8 mouse cellular contexts compared by ENCODE assay signal in genomic region chr8:92365944-92366735, GRCm38 (mm10). TPM values are rescaled to one million over a fixed set of nuclear protein-coding genes. Genes with fewer than 3 reads are reported as not detected.
DNase-seq lines count a peak whose midpoint lies in the region; ATAC-seq lines count a peak whose summit lies in the region.

No protein-coding gene starts in this region.

- H3K27me3 ChIP-seq in heart, embryonic 14.5 days (ENCODE audit: control insufficient read depth, insufficient read depth, low read length): peaks cover 73% of the 10 kb centered on the region
- peaks cover 36% of the 10 kb centered on the region for H3K27me3 ChIP-seq in hindbrain, embryonic 12.5 days
- peaks cover 28% of the 10 kb centered on the region for H3K27me3 ChIP-seq in midbrain, embryonic 15.5 days (replicated peaks)

- no peaks in the 10 kb centered on the region for H3K36me3 ChIP-seq in heart, embryonic 14.5 days (ENCODE audit: control insufficient read depth, insufficient read depth, low read length)
- H3K36me3 ChIP-seq in hindbrain, embryonic 12.5 days: no peaks in the 10 kb centered on the region
- no peaks in the 10 kb centered on the region for H3K36me3 ChIP-seq in midbrain, embryonic 15.5 days (replicated peaks)

- H3K4me2 ChIP-seq in heart, embryonic 14.5 days (ENCODE audit: low read length): peak overlapping the region; percentile 59; the same call in 1 of the 2 replicates
- peak overlapping the region; percentile 59 for H3K4me2 ChIP-seq in hindbrain, embryonic 12.5 days (replicated peaks)
- H3K4me2 ChIP-seq in midbrain, embryonic 15.5 days: peak overlapping the region; percentile 47

- no peak overlapping the region for H3K9ac ChIP-seq in heart, embryonic 14.5 days (ENCODE audit: low read length)
- peak overlapping the region; percentile 52 for H3K9ac ChIP-seq in hindbrain, embryonic 12.5 days
- H3K9ac ChIP-seq in midbrain, embryonic 15.5 days: peak overlapping the region; percentile 17; the same call in 1 of the 2 replicates

- H3K9me3 ChIP-seq in heart, embryonic 14.5 days (ENCODE audit: control insufficient read depth, low read length): no peaks in the 10 kb centered on the region
- H3K9me3 ChIP-seq in hindbrain, embryonic 12.5 days (replicated peaks): no peaks in the 10 kb centered on the region
- no peaks in the 10 kb centered on the region for H3K9me3 ChIP-seq in midbrain, embryonic 15.5 days

- WGBS in heart, embryonic 14.5 days: 23% methylated on average over 26 of the region's 26 CpGs
- WGBS in hindbrain, embryonic 12.5 days: 12% methylated on average over 26 of the region's 26 CpGs
- 15% methylated on average over 26 of the region's 26 CpGs for WGBS in midbrain, embryonic 15.5 days

- DNase-seq in heart, postnatal 4 days: no peak
- peak; percentile 57 for DNase-seq in embryo, embryonic 10 days (ENCODE audit: low spot score)
- DNase-seq in layer of hippocampus, postnatal 25 days (ENCODE audit: extremely low spot score in 1 of 2, low spot score in 1 of 2): no peak
- no peak for DNase-seq in frontal cortex, adult 2 months (ENCODE audit: extremely low spot score in 1 of 2, low spot score in 1 of 2)
- no peak for DNase-seq in cerebellum, adult 9-11 months

- 0 out of 4 replicates have a peak overlapping the region, but pooled peaks of 1 of the 2 experiments have one; percentile 11 for H3K4me3 ChIP-seq in heart, embryonic 14.5 days (ENCODE audit: control insufficient read depth in 1 of 2, insufficient read depth in 1 of 2, low read depth in 1 of 2, low read length in 2 of 2)
- H3K4me3 ChIP-seq in hindbrain, embryonic 12.5 days: peak overlapping the region; percentile 39
- H3K4me3 ChIP-seq in midbrain, embryonic 15.5 days: peak overlapping the region; percentile 33

- H3K27ac ChIP-seq in heart, embryonic 14.5 days (replicated peaks in 1 of 2; ENCODE audit: control insufficient read depth in 1 of 2, insufficient read depth in 1 of 2, low read depth in 2 of 2, low read length in 2 of 2): no peak overlapping the region
- peak overlapping the region; percentile 45 for H3K27ac ChIP-seq in hindbrain, embryonic 12.5 days
- peak overlapping the region; percentile 69 for H3K27ac ChIP-seq in midbrain, embryonic 15.5 days

- ATAC-seq in heart, embryonic 14.5 days (ENCODE audit: insufficient number of reproducible peaks, insufficient read depth, low FRiP score, low read depth): no peak
- ATAC-seq in hindbrain, embryonic 12.5 days (ENCODE audit: low FRiP score): peak; percentile 30
- no peak for ATAC-seq in midbrain, embryonic 15.5 days (replicated peaks)

- peaks cover 0 to 12% of the 10 kb centered on the region in 2 experiments for H3K4me1 ChIP-seq in heart, embryonic 14.5 days (ENCODE audit: control insufficient read depth in 2 of 2, insufficient read depth in 2 of 2, low read length in 2 of 2)
- peaks cover 47% of the 10 kb centered on the region for H3K4me1 ChIP-seq in hindbrain, embryonic 12.5 days
- H3K4me1 ChIP-seq in midbrain, embryonic 15.5 days: peaks cover 40% of the 10 kb centered on the region

RNA-seq across cellular contexts. Expression of gene Irx5, which starts 8.7 kb away (rescaled TPM):
- polyA plus RNA-seq in heart, embryonic 14.5 days (2014; fragmentation: Nextera tagmentation; extraction: Ambion mirVana): 10.4 and 11.5 TPM in 2 replicates
- 10 to 100 TPM; 12.0 to 12.7 TPM for total RNA-seq in heart, postnatal 4 days (2021)
- 41.5 and 43.3 TPM in 2 replicates for polyA plus RNA-seq in hindbrain, embryonic 12.5 days (2016; fragmentation: Nextera tagmentation; extraction: Ambion mirVana)
- polyA plus RNA-seq in midbrain, embryonic 15.5 days (2015; fragmentation: Nextera tagmentation; extraction: Ambion mirVana): 24.3 and 30.0 TPM in 2 replicates
- under 1 TPM in 1 of 2 experiments, not detected in 1; 0.14 TPM for total RNA-seq in layer of hippocampus, postnatal 25 days (2021)
- polyA plus RNA-seq in frontal cortex, adult 2 months (2012; rRNA removed): 0.04 and 0.06 TPM in 2 replicates

Comparison
In these comparisons a context has a peak if more than half of its experiments do, and no peak if none do; other contexts are left out.
1. H3K27ac ChIP-seq: peak in hindbrain, embryonic 12.5 days (single experiment) and midbrain, embryonic 15.5 days (single experiment); none in heart, embryonic 14.5 days (0 of 2).
2. RNA of gene Irx5, which starts 8.7 kb away (polyA plus RNA-seq): 41.5 to 43.3 TPM in hindbrain, embryonic 12.5 days, 24.3 to 30.0 TPM in midbrain, embryonic 15.5 days and 10.4 to 11.5 TPM in heart, embryonic 14.5 days; 0.04 to 0.06 TPM in frontal cortex, adult 2 months; every median in the first group is over 10 times any median in the second.
3. Peak in every context shown above with its lines, with median percentiles within 50 percentile points of each other: H3K4me2 ChIP-seq.